Mouse (Mus musculus): ENCODE results near the gene Ccser1.

Ccser1 gene

DNA sequence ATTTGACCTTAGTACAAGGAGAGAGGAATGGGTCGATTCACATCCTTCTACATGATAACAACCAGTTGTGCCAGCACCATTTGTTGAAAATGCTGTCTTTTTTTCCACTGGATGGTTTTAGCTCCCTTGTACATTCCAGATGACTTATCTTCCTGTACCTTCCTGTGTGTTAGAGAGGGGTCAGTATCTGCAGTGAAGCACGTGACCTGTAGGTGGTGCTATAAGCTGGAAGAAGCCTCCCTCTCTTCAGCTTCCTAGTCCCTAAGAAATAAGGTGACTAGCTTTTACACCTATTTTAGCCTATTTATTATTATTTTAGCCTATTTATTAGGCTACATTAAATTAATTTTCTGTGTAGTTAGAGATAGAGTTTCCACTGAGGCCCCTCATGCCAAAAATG lies 506.9 kb downstream of the Ccser1 start:
- no peak for DNase-seq (ENCODE audit: low read depth, low spot score)

DNA sequence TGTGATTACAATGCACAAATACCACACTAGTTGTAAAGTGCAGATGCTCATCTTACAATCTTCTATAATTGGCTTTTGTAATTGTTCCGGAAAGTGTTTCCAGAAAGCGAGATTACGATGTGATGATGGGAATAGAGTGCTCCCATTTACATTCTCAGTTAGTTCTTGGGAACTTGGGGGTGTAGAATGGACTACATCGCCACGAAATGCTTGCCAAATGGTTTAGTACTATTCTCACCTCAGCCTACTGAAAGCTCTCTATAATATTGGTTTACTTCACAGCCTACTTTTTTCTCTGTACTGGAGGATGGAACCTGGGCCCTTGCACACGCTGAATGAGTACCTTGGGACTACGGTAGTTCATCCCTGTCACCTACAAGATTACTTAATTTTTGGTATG lies 522.9 kb downstream of the Ccser1 start:
- peak; percentile 53 for DNase-seq (ENCODE audit: low read depth, low spot score)

DNA sequence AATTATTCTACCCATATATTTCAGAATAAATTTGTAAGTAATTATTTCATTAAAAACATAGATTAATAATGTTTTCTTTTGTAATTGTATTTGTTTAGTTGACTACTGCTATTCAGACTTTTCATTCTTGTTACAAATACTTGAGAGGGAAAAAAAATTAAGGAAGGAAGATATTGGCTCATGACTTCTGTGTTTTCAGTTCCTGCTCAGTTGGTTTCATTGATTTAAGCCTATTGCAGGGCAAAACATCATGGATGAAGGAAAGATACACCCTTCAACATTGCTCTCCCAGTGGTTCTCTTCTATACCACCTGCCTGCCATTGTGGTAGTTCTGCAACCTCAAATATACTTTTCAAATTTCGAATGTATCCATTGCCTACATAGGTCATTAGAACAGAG lies 541.1 kb downstream of the Ccser1 start:
- DNase-seq (ENCODE audit: low read depth, low spot score) = no peak

DNA sequence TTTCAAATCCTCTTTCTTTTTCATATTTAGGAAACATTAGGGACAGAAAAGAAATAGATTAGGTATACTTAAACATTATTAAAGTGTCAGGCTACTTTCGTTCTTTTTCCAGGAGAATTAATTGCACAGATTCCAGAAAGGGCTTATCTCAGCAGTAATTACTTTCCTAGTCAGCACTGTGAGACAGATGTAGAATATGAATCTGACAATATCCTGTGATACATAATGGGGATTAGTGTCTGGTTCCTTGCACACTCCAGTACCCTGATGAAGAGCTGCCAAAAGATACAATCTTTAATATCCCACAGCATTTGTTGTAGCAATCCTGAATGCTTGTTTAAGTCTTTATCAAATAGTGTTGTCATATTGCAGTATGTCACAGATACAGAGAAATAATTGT lies 548.9 kb downstream of the Ccser1 start:
- no peak for DNase-seq (ENCODE audit: low read depth, low spot score)

DNA sequence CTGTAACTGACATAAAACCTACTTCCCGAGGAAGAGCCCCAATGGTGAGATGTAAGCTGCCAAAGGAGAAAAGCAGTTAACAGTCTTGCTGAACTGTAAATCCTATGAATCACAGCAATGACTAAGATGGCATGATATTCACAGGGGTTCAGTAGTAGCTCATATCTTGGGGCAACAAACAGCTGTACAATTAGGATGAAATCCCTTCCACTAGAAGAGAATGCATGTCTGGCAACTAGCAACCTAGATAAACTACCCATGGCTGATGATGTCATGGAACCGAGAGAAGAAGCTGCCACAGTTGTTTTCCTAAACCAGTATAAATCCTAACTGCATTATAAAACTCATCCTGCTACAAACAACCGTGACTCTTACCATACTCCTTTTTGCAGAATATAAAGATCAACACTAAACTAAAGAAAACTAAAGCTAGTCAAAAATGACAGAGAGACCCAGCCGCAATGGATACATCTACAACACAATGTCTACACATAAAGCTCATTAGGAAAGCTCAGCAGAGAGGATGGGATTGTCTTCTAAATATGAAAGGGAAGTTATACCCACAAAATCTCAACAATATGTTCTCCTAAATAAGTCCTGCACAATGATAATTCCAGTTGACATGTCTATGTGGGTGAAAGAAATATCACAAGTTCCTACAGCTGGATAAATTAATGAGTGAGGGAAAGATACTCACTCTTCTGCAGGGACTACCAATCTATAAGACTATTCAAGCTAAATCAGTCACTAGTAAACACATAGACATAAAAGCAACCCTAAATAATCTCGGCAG lies 550.2 kb downstream of the Ccser1 start:
- DNase-seq (ENCODE audit: low read depth, low spot score) = no peak

DNA sequence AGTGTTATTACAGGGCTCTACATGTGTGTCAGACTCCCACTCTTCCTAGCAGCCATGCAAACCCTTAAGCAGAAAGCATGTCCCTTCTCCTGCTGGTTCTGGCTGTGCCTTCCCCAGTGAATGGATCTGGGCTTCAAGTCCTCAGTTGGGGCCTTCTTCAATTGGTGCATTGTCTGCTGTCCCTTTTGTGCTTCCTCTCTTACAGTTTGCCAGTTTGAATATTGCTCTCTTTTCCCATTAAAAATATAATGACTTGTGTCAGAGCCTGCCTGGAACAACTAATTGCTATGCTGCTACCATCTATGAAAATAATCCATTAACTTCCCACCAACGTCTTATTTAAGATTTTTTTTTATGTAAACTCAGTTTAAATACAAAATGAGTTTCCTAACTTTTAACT lies 566.2 kb downstream of the Ccser1 start:
- DNase-seq (ENCODE audit: low read depth, low spot score) = no peak

DNA sequence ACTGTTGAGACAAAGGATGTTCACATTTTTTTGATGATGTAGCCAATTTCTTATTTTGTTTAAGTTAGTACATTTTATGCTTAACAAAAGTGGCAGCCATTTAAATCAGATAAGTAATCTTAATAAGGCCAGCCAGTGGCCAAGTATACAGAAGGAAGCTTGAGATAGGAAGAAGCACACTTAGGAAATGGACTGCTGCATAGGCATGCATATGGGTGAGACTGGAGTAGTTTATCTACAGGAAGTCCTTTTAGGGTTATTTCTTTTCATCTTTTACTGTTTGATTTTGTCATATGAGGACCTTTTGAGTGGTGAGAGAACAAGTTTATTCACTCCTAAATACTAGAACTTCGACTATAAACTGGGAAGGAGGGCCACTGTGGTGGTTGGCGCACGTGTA lies 582.0 kb downstream of the Ccser1 start:
- no peak for DNase-seq (ENCODE audit: low read depth, low spot score)

DNA sequence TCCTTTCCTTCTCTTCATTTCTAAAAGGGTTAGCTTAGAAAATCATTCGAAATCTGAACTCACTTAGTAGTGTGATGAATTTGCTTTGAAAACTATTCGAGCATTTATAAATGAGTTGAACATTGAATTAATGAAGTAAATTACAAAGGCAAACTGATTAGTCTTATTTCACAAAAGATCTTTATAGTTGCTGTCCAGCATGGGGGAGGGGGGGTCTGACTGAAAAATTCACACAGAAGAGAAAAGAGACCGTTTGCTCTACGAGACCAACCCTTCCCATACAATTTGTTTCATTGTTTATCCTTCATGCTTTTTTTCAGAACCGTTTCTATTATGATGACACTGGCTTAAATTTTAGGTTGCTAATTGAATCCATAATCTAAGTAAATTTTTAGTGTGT lies 583.3 kb downstream of the Ccser1 start:
- no peak for DNase-seq (ENCODE audit: low read depth, low spot score)

DNA sequence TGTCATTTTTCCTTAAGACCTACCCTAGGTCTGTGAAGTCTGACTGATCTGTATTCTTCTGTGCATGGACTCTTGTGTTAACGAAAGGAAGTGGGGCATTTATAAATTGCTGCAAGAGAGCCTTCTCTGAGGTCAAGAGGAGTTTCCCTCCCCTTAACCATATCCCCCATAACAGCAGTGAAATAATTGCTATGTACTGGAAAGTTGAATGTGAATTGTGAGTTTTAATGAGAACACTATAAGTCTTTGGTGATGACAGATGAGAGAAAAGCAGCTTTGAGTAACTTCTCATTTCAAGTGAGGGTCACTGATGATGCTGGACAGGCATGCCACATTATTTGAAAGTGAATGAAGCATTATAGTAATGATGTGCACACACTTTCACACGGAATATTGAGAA lies 585.7 kb downstream of the Ccser1 start:
- no peak for DNase-seq (ENCODE audit: low read depth, low spot score)

DNA sequence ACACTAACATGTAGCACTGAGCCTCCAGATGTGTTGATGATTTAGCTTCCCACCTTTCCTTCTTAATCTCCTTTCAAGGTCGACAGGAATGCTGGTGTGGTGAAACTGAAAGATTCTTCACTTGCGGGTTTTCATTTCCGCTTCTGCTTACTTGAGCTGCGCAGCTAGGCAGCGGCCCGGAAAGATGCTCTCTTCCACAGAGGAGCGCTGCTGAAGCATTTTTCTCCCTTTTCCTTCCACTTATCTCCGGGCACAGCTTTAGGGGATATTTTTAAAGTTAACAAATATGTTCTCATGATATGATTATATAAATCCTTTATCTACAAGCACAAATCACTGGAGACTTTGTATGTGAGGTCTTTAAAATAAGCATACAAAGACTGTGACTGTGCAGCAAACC lies 587.0 kb downstream of the Ccser1 start:
- peak; percentile 15 for DNase-seq (ENCODE audit: low read depth, low spot score)

DNA sequence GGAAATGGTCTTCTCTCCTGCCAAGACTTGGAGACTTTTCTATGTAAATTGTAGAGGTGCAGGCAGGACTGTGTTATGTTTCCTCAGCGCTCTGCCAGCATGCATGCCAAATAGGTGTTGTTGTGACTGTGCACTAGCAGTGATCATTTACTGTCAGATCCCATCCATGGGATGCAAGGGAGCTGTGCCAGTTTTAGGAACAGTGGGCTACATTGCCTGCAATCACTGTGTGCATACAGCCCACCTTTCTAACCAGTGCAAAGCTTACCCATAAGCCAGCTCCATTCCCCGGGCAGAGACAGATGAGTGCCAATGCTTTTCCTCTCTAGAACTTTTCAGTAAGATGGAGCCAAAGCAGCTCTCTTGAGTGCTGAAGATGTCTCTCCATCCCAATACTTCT lies 606.6 kb downstream of the Ccser1 start:
- no peak for DNase-seq (ENCODE audit: low read depth, low spot score)

DNA sequence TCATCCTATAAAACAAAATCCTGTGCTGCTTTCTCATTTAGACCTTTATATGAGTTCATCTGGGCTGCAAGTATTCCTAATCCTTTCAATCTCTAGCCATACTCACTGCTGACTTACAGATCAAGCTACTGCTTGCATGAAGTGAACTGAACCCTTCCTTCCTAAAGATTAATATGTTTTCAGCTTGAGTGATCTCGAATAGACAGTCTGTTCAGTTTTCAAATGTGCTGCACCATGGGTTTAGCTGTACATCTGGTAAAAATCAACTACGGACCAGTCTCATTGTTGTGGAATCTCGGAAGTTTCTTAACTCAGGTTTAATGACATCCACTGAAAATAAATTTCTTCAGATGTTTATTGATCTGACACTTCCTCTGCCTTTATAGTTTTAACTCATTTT lies 620.8 kb downstream of the Ccser1 start:
- no peak for DNase-seq (ENCODE audit: low read depth, low spot score)

DNA sequence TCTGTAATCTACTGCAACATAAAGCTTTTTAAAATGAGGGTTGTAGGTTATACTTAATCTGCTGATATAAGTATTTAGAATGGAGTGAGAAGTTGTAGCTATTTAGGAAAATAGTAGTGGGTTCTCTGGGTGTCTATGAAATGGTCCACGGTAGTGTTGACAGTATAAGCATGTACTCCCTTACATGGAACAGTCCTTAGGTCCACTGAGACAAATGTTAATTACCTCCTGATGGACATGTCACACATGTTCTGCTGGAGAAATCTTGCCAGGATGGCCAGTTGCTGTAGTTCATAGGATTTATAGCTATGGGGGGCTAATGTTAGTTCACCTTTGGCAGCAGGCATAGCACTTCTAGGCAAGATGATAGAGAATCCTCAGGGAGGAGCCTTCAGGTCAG lies 625.4 kb downstream of the Ccser1 start:
- DNase-seq (ENCODE audit: low read depth, low spot score) = no peak

DNA sequence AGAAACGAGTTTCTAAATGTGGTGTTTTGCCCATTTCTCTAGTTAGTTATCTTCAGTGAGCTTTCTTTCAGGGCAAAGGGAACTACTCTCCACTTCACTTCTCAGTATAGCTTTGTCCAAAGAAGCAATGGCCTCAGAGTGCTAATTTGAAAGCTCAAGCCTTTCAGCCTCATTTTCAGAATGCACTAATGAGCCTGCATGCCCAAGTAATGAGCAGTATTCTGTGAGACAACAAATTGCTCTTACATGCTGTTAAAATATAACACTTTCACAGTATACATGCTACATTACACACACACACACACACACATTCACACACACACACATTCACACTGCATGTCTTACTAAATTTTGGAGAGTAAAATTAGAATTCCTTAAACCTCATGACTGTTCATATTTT lies 637.6 kb downstream of the Ccser1 start:
- DNase-seq (ENCODE audit: low read depth, low spot score) = no peak

DNA sequence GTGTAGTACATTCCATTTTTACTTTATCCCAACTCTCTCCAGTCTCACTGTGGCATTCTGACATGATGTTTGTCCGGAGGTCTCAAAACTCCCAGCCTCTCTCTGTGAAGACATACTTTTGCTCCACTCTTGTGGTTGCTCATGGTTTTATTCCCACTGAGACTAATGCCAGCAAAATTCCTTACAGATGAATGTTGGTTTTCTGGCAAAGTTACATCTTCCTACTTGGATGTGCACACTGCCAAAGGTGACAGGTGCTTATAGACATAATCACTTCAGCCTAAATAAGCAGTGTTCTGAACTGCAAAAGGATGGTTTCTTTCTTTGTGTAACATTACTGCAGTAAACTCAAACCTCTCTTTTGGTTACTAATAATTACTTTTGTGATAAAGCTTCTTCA lies 696.2 kb downstream of the Ccser1 start:
- no peak for DNase-seq (ENCODE audit: low read depth, low spot score)

DNA sequence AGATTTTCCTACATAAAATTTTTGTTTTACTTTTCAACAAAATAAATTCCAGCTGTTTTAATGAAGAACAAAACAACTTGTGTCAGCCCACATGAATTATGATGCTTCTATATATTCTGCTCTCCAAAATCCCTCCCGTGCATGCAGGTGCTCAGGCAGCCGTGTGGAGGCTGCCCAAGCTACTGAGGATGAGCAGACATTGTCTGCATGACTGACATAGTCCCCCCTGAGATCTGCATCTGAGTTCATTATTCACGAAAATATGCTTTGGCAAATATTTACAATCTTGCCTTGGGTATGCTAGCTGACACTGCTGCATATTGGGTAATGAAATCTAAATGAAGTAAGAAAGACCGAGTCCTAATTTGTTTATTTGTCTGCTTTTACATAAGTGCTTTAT lies 718.1 kb downstream of the Ccser1 start:
- no peak for DNase-seq (ENCODE audit: low read depth, low spot score)

DNA sequence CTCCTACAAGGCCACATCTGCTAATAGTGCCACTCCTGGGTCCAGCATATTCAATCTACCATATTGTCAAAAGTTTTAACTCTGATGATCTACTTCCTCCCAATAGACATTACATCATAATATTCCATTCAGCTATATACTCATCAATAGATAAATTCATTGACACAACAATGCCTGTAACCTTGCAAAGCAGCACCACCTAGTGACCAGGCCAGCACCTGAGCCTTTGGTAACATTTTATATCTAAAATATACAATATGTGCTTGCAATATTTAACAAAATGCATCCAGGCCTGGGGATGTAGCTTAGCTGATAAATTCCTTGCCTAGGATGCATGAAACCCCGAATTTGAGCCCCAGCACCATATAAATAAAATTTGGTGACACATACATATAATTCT lies 722.6 kb downstream of the Ccser1 start:
- DNase-seq (ENCODE audit: low read depth, low spot score) = no peak

DNA sequence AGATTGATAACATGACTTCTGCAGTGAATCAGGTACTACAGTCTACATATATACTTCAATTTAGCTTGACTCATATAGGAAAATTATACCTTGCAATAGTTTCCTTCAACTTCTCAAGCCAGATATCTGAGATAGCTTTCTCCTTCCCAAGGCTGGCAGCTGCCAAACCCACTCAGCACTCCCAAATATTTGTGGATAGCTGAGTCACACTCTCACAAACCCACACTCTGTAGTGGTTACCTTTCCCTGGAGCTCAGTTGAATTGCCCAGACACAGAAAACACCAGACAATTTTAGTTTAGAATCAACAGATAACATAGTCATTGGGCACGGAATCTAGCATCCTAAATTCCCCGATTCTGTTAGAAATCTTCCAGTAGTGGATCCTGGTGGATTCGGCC lies 732.8 kb downstream of the Ccser1 start:
- DNase-seq (ENCODE audit: low read depth, low spot score) = peak; percentile 10

DNA sequence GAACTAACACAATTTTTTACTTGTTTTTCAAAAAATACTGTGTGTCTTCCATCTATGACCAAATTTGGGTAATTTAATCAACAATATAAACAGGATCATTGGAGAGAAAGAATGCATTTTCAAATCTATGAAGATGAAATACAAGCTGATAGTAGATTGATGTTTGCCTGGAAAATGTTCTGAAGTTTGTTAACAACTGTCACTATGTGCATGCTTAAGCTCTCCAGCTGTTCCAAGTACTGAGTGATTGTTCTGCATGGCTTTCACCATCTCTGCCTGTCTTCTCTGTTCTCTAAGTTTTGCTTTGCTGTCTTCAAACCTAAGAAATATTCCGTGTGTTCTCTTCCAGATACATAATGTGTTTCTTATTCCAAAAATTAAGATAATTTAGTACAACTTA lies 751.5 kb downstream of the Ccser1 start:
- no peak for DNase-seq (ENCODE audit: low read depth, low spot score)

DNA sequence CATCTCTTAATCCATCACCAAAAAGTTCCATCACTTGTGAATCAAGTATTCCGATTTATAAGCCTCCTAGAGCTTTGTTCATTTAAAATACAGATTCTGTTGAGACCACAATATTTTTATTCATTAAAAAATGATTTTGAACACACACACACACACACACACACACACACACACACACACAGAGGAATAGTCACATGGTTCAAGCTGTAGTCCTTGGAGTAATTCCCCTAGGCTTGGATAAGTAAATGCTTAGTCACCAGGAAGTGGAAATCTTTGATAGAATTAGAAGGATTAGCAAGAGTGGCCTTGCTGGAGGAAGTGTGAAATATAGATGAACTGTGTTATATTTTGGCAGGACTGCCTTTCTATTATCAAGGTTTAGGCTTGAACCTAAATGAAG lies 756.5 kb downstream of the Ccser1 start:
- no peak for DNase-seq (ENCODE audit: low read depth, low spot score)

DNA sequence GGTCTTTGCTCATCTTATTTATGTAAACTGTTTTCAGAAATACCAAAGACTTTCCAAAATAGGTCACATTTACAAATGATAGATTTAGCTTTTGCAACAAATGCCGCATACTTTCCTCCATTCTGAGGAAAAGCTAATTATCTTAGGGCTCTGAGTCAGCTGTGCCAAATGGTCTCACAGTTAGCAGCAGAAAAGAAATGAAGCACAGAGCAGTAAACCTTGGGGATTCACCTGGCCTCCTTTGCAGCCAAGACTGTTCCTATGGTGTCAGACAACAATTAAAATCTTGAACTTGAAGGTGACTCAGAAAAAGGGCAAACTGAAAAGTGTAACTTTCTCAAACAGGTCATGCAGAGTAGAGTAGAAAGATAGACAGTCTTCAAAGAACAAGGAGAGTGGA lies 759.1 kb downstream of the Ccser1 start:
- peak; percentile 3 for DNase-seq (ENCODE audit: low read depth, low spot score)

DNA sequence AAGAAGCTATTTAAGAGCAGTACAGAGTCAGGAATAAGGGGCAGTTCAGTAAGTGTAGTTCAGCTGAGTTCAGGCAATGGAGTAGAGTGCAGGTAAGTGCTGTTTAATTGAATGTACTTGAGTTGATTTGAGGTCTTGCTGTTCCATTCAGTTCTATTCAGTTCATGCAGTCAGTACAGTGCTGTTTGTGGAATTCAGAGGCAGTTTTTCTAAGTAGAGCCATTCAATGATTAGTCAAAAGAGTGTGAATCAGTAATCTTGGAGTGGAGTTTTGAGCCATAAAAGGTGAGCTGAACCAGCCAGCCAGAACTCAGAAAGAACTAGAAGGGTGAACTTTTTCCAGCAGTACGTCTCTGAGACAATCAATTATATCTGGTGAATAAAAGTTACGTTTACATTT lies 773.6 kb downstream of the Ccser1 start:
- no peak for DNase-seq (ENCODE audit: low read depth, low spot score)

DNA sequence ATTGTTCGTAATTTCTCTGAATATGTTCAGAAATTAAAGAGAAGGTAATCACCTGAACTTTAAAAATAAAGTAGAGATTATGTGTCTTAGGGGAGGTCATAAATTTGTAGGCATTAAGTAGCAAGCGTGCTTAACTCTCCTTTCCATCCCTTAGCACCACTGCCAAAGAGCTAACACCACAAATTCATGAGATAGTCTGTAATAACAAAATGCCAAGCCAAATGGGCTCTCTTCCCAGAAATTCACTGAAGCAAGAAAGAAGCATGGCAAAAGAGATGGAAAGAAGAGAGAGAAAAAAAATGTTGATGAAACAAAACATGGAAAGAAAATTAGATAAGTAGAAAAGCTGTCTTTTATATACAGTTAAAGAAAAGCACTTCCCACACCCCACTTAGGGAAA lies 796.8 kb downstream of the Ccser1 start:
- peak; percentile 17 for DNase-seq (ENCODE audit: low read depth, low spot score)

DNA sequence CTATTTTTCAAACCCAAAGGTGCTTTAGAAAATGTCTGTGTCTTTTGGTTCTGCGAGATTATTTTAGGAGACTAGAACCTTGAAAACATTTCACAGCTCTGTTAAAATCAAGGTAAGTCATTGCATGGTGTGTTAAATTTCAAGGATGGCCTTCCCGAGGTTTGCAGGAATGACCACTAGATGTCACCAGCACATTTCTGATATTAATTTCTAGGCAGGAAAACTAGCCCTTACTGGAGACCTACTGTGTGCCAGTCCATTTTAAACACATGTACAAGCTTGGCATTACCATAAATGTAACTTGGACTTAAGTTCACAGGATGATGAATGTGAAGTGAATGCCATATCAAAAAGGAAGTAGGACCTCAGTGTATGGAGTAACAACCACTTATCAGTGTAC lies 798.3 kb downstream of the Ccser1 start:
- DNase-seq (ENCODE audit: low read depth, low spot score) = no peak
